Mouse (Mus musculus): ENCODE results near the gene Coq7.

Coq7 gene

GRCm38 (mm10) chr7:118494892-118495579 is 38.1 kb downstream of the Coq7 start:
- DNase-seq, result no peak

- no peak for DNase-seq
Observed at GRCm38 (mm10) chr7:118493892-118494291, 39.3 kb downstream of the Coq7 start.

- DNase-seq, result no peak
Observed at GRCm38 (mm10) chr7:118491431-118492147, 41.6 kb downstream of the Coq7 start, which contains the start of gene Itpripl2. Itpripl2 (minus strand) TSS chr7:118491975.

GRCm38 (mm10) chr7:118490666-118491430 is 42.3 kb downstream of the Coq7 start:
- DNase-seq, result no peak

- no peak for DNase-seq
Observed at GRCm38 (mm10) chr7:118489706-118490665, 43.2 kb downstream of the Coq7 start.

GRCm38 (mm10) chr7:118488060-118488664 is 45.0 kb downstream of the Coq7 start:
- DNase-seq, result no peak

GRCm38 (mm10) chr7:118486917-118487316 is 46.2 kb downstream of the Coq7 start:
- DNase-seq, result no peak

GRCm38 (mm10) chr7:118483996-118484395 is 49.2 kb downstream of the Coq7 start:
- DNase-seq, result no peak

- no peak for DNase-seq
Observed at GRCm38 (mm10) chr7:118482001-118482400, 51.2 kb downstream of the Coq7 start.

GRCm38 (mm10) chr7:118481047-118481810 is 51.9 kb downstream of the Coq7 start:
- no peak for DNase-seq

GRCm38 (mm10) chr7:118480160-118480709 is 52.9 kb downstream of the Coq7 start:
- no peak for DNase-seq

- DNase-seq, result no peak
Observed at GRCm38 (mm10) chr7:118478835-118479312, 54.3 kb downstream of the Coq7 start.

- no peak for DNase-seq
Observed at GRCm38 (mm10) chr7:118476428-118476827, 56.7 kb downstream of the Coq7 start.

GRCm38 (mm10) chr7:118475008-118475705 is 58.0 kb downstream of the Coq7 start:
- no peak for DNase-seq

GRCm38 (mm10) chr7:118472886-118473285 is 60.3 kb downstream of the Coq7 start:
- no peak for DNase-seq

- no peak for DNase-seq
Observed at GRCm38 (mm10) chr7:118468060-118468459, 65.1 kb downstream of the Coq7 start.

GRCm38 (mm10) chr7:118464432-118464831 is 68.7 kb downstream of the Coq7 start:
- no peak for DNase-seq

GRCm38 (mm10) chr7:118462818-118463762 is 70.1 kb downstream of the Coq7 start:
- DNase-seq, result no peak
